Mouse (Mus musculus) forebrain, embryonic 13.5 days (tissue): ENCODE data around the gene Itsn1. TPM values are rescaled to one million over a fixed set of nuclear protein-coding genes. Genes with fewer than 3 reads are reported as not detected.

ENCODE experiments used
- ATAC-seq: fragments of 200-750 bp; cut with Nextera tagmentation; 2 replicates; pipeline ENCODE4 v1.8.0; 2017
- H3K27ac ChIP-seq: fragments of 300-500 bp; sonication (generic); 2 replicates; pipeline ENCODE4 v1.5.1; 2015; ENCODE audit warnings: inconsistent platforms, mild to moderate bottlenecking, moderate library complexity
- H3K27me3 ChIP-seq: fragments of 300-500 bp; sonication (generic); 2 replicates; pipeline ENCODE4 v1.6.1; 2015; ENCODE audit warnings: mild to moderate bottlenecking, inconsistent platforms
- H3K36me3 ChIP-seq: fragments of 300-500 bp; sonication (generic); 2 replicates; pipeline ENCODE4 v1.6.1; 2015; ENCODE audit warnings: mild to moderate bottlenecking, inconsistent platforms; ENCODE audit not compliant: poor library complexity, severe bottlenecking
- H3K4me1 ChIP-seq: fragments of 300-500 bp; sonication (generic); 2 replicates; pipeline ENCODE4 v1.6.1; 2015; ENCODE audit warnings: inconsistent platforms
- H3K4me2 ChIP-seq: fragments of 300-500 bp; sonication (generic); 2 replicates; pipeline ENCODE4 v1.6.1; 2015; ENCODE audit warnings: inconsistent platforms, mild to moderate bottlenecking, moderate library complexity
- H3K4me3 ChIP-seq: fragments of 300-500 bp; sonication (generic); 2 replicates; pipeline ENCODE4 v1.5.1; 2015; ENCODE audit warnings: mild to moderate bottlenecking, inconsistent platforms
- H3K9ac ChIP-seq: fragments of 300-500 bp; sonication (generic); 2 replicates; pipeline ENCODE4 v1.6.1; 2015; ENCODE audit warnings: mild to moderate bottlenecking, inconsistent platforms
- H3K9me3 ChIP-seq: fragments of 300-500 bp; sonication (generic); replicated peaks from 2 replicates; pipeline ENCODE4 v1.6.1; 2016; ENCODE audit warnings: inconsistent platforms
- WGBS: fragments of 180-500 bp; shearing (Covaris S2); methylation state at CpG from one replicate; pipeline ENCODE4 v1.1.7; 2015; 5-methylcytosine and 5-hydroxymethylcytosine counted together
- polyA plus RNA-seq: library from polyadenylated mRNA; unstranded; fragments of >200 nt; fragmentation: Nextera tagmentation; extraction: Ambion mirVana; gene quantifications from 2 replicates; pipeline ENCODE4 v1.2.1, GENCODE M21; 2015

The Itsn1 gene
- polyA plus RNA-seq, 1 experiment from 2014 or later = 53.3 TPM

DNA sequence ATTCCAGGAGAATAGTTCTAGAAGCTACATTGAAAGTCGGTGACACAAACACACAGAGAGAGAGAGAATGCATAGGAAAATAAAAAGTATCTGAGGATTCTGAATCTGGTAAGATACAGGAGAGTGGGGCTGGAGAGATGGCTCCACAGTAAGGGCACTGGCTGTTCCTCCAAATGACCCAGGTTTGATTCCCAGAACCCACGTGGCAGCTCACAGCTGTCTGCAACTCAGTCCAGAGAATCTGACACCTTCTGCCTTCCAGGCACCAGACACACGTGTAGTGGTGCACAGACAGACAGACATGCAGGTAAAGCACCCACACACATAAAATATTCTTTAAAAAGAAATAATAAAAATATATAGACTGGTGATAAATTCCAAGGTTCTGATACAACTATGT, 144.6 kb downstream of the Itsn1 start:
- 86% methylated on average over 3 of the region's 3 CpGs for WGBS
- H3K4me3 ChIP-seq = no peak overlapping the region

DNA sequence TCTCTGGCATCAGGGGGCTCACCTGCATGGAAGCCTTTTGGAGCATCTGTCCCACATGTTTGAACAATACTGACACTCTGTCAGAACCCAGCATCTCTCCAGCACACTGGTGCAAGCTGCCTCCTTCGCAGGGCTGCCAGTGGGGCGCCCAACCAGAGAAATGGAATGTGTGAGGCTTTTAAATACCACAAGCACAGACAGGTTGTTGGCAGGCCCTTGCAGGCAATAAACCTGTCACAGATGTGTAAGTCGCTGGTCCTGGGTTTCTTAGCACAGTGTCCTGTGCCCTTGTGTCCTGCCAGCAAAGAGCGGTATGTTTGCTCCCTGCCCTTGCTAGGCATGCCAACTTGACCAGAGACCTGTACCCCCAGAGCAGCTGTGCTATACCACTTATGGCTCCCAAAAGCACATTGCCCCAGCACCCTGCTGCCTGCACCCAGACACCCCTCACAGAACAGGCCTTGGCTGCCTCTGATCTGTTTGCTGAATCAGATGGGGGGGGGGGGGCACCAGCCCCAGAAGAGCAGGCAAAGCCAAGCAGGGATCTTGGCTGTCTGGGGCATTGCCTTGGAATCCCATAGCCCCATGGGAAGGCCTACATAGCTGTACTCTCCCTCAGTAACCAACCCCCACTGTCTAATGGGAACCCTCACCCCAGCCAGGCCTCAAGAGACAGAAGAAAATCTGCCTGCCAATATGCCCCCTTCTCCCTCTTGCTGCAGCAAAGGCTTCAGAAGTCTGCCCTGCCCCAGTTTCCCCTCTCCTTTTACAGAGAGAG, 146.7 kb downstream of the Itsn1 start:
- WGBS = 77% methylated on average over 4 of the region's 4 CpGs
- H3K27ac ChIP-seq = peak overlapping the region; percentile 49
- H3K4me1 ChIP-seq = no peaks in the 10 kb centered on the region
- peaks cover 33% of the 10 kb centered on the region for H3K36me3 ChIP-seq
- no peak overlapping the region for H3K4me3 ChIP-seq
- no peak for ATAC-seq
- no peak overlapping the region for H3K4me2 ChIP-seq
- no peaks in the 10 kb centered on the region for H3K9me3 ChIP-seq
- no peaks in the 10 kb centered on the region for H3K27me3 ChIP-seq
- H3K9ac ChIP-seq = no peak overlapping the region

More for the DNA sequence above, 144.6 kb downstream of the Itsn1 start:
- no peaks in the 10 kb centered on the region for H3K27me3 ChIP-seq
- no peak for ATAC-seq
- H3K4me1 ChIP-seq = no peaks in the 10 kb centered on the region
- peaks cover 42% of the 10 kb centered on the region for H3K36me3 ChIP-seq
- H3K9ac ChIP-seq = no peak overlapping the region
- no peak overlapping the region for H3K27ac ChIP-seq
- H3K9me3 ChIP-seq = no peaks in the 10 kb centered on the region
- no peak overlapping the region for H3K4me2 ChIP-seq

DNA sequence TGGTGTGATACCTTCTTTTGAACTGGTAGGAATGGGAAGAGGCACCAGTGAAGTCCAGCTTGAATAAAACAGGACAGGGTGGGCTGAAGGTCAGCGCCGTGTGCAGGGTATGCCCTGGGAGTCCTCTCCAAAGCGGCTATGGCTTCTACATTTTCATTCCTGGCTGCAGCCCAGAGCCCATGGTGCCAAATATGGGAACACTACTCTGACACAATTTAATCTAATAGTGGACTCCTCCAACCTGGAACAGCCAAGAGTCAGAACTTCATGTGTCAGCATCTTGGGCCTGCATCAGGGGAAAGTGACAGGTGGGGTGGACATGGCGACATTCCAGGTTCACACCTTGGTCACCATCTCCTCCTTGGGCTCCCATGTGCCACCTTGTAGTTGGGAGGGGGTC, 147.4 kb downstream of the Itsn1 start:
- Histone ChIP-seq H3K36me3 (peaks cover 33% of the 10 kb centered on the region), H3K4me1 (no peaks in the 10 kb centered on the region), H3K9ac (no peak overlapping the region), H3K27me3 (no peaks in the 10 kb centered on the region), H3K4me2 (no peak overlapping the region), H3K27ac (no peak overlapping the region), H3K4me3 (no peak overlapping the region), H3K9me3 (no peaks in the 10 kb centered on the region)
- no peak for ATAC-seq
- WGBS = 100% methylated on average over 4 of the region's 4 CpGs

DNA sequence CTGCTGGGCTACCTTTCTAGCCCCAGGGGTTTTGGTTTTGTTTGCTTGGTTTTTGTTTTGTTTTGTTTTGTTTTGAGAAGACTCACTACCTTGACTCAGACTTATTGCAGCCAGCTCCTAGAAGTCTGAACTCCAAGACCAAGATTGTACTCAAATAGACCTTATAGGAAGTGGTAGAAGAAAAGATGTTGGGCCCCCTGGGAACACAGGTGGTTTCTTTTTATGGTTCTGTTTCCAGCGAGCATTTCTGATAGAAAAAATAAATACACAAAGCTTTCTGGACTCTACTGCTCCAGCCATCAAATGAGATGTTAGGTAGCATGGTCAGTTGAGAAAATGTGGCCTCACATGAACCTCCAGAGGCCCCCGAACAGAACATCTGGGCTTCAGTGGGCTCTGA, 150.0 kb downstream of the Itsn1 start:
- no peaks in the 10 kb centered on the region for H3K27me3 ChIP-seq
- no peaks in the 10 kb centered on the region for H3K9me3 ChIP-seq
- H3K4me1 ChIP-seq = no peaks in the 10 kb centered on the region
- WGBS = 87% methylated on average over 2 of the region's 2 CpGs
- no peak overlapping the region for H3K4me2 ChIP-seq
- peaks cover 21% of the 10 kb centered on the region for H3K36me3 ChIP-seq
- H3K9ac ChIP-seq = no peak overlapping the region
- ATAC-seq = no peak
- no peak overlapping the region for H3K4me3 ChIP-seq
- no peak overlapping the region for H3K27ac ChIP-seq

DNA sequence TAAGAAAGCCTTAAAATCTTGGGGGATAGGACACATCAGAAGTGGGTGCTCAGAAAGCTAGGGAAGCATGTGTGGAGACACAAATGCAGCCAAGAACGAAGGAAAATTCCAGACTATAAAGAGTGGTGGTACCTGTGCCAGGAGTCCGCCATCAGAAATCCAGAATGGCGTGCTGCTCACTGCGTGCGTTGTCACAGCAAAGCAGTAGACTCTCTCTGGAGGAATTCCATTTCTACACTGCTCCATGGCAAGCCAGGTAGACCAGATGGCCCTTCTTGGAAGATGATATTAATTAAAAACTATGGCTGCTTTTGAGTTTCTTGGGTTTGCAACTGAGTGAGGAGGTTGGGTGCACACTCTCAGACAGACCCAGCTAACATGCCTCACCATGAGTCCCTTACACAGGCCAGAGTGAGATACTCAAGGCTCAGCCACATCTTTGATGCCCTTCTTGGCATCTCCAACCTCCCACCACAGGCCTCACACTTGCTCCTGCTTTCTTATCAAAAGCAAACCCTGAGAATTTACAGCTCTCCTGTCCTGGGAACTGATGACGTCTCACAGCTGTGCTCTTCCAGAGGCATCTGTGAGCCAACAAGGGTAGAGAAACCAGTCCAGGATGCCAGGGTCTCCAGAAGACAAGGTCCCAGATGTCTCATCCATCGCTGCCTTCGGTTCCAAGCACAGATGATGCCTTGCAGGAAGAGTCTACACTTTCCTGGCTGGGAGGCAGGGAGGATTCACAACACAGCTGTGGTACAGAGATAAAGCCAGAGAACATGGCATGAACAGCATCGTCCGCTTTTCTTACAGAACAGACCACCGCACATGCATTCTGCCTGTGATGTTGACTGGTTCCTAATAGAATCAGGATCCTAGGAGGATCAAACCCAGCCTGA, 152.0 kb downstream of the Itsn1 start:
- 92% methylated on average over 11 of the region's 11 CpGs for WGBS
- no peak; the same call in 1 of the 2 replicates for ATAC-seq

DNA sequence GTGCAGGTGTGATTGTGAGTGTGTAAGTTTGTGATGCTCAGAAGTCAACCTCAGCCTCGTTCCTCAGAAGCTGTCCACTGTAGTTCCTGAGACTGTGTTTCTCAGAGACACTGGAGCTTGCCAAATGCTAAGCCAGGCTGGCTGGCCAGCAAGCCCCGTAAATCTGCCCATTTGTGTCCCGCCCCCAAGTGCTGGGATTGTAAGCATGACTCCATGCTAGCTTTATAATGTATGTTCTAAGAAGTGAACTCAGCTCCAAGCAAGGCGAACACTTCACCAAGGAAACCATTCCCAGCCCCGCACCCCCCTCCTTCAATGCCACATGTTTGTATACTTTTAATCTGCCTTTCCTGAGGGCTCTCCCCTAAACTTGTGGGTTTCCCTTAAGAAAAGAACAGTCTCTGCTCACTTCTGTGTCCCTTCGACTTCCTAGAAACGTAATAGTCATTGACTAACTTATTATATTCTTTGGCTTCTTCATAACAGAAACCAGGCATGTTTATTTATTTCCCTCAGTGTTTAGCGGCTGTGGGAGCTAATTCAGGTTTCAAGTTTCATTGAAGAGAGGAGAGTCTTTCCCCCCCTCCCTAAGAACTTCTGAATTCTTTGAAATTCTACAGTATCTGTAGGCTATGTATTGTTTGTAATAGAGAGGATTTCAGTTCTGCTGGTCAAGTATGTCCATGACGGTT, 153.2 kb downstream of the Itsn1 start:
- Histone ChIP-seq H3K27me3 (no peaks in the 10 kb centered on the region), H3K27ac (no peak overlapping the region), H3K4me2 (no peak overlapping the region), H3K4me3 (no peak overlapping the region), H3K4me1 (peaks cover 8% of the 10 kb centered on the region), H3K9ac (no peak overlapping the region), H3K9me3 (no peaks in the 10 kb centered on the region), H3K36me3 (peaks cover 21% of the 10 kb centered on the region)
- no peak for ATAC-seq
- 87% methylated on average over 9 of the region's 9 CpGs for WGBS

More for the DNA sequence above, 152.0 kb downstream of the Itsn1 start:
- Histone ChIP-seq H3K36me3 (peaks cover 21% of the 10 kb centered on the region), H3K9me3 (no peaks in the 10 kb centered on the region), H3K4me1 (peaks cover 8% of the 10 kb centered on the region), H3K4me3 (no peak overlapping the region), H3K27me3 (no peaks in the 10 kb centered on the region), H3K9ac (no peak overlapping the region), H3K27ac (no peak overlapping the region), H3K4me2 (no peak overlapping the region)

DNA sequence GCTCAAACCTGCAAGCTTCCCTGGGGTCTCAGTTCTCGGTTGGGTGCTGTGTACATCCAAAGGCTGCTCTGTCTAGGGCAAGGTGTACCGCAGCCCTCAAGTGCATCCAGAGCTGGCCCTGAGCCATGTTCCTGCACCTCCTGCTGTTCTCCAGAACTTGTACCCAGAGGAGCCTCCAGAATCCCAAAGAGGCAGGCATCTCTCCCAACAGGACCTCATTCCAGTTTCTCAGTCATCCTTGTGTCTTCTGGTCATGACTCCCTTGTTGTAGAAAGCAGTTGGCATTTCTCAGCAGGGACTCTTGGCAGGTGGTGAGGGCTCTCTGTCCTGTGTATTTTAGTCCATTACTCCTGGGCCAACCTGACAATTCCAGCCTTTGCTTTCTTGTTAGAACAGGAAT, 154.6 kb downstream of the Itsn1 start:
- 98% methylated on average over 2 of the region's 2 CpGs for WGBS
- H3K27ac ChIP-seq = no peak overlapping the region
- no peak overlapping the region for H3K9ac ChIP-seq
- no peak overlapping the region for H3K4me2 ChIP-seq
- no peak for ATAC-seq
- no peaks in the 10 kb centered on the region for H3K9me3 ChIP-seq
- no peaks in the 10 kb centered on the region for H3K27me3 ChIP-seq
- H3K4me3 ChIP-seq = no peak overlapping the region
- H3K4me1 ChIP-seq = peaks cover 8% of the 10 kb centered on the region
- peaks cover 21% of the 10 kb centered on the region for H3K36me3 ChIP-seq

DNA sequence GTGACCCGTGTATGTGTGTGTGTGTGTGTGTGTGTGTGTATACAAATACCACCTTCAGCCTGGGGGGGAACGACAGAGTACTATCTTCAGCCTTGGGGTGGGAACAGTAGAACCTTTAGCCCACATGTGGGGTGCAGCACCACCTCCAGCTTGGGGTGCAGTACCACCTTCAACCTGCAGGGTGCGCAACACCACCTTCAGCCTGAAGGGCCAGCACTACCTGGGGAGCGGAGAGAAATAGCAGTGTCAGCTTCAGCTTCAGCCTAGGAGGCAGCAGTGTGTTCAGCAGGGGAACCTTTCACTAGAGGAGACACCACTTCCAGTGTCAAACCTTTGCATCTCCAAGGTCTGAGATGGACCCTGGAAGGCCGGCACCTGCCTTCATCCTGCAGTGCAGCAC, 155.1 kb downstream of the Itsn1 start:
- peaks cover 8% of the 10 kb centered on the region for H3K4me1 ChIP-seq
- H3K9me3 ChIP-seq = no peaks in the 10 kb centered on the region
- no peak overlapping the region for H3K4me3 ChIP-seq
- WGBS = 60% methylated on average over 5 of the region's 5 CpGs
- H3K27ac ChIP-seq = no peak overlapping the region
- ATAC-seq = no peak
- no peak overlapping the region for H3K4me2 ChIP-seq
- H3K9ac ChIP-seq = no peak overlapping the region
- no peaks in the 10 kb centered on the region for H3K27me3 ChIP-seq
- peaks cover 21% of the 10 kb centered on the region for H3K36me3 ChIP-seq

DNA sequence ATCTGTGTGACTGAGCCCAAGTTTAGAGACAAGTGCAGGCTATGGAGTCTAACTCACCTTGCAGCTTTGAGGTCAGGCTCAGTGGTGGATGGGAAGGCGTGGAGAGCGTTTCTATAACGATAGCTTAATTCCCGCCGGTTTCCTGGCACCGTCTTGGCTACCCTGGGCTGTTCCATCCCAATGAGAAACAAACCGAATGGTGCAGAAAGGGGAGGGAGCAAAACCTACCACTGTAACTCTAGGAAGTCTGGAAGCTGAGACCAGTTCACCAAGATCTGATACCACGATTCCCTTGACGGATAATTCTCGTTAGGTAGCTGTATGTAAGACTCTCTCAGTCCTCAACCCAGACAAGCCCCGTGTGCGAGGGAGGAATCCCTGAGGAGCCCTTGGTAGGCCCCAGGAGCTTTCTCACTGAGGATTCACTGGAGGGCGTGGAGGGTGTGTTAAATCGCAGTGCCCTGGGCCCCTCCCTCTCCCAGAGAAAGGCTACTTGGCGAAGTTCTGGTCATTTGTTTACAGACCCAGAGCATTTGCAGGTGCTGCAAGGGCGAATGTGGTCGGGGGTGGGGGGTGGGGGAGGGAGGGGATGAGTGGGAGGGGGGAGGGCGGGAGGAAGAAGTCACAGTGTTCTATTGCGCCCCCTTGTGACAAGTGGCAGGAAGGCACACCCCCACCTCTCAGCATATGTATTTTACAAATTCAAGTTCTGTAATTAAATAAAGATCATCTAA, 156.5 kb downstream of the Itsn1 start:
- Histone ChIP-seq H3K27me3 (no peaks in the 10 kb centered on the region), H3K9me3 (no peaks in the 10 kb centered on the region), H3K9ac (no peak overlapping the region), H3K27ac (peak overlapping the region; percentile 48; the same call in 1 of the 2 replicates), H3K4me2 (peak overlapping the region; percentile 36), H3K4me1 (peaks cover 12% of the 10 kb centered on the region), H3K36me3 (peaks cover 12% of the 10 kb centered on the region), H3K4me3 (no peak overlapping the region; the same call in 1 of the 2 replicates)
- 8% methylated on average over 16 of the region's 19 CpGs for WGBS
- peak; percentile 30; the same call in 1 of the 2 replicates for ATAC-seq

DNA sequence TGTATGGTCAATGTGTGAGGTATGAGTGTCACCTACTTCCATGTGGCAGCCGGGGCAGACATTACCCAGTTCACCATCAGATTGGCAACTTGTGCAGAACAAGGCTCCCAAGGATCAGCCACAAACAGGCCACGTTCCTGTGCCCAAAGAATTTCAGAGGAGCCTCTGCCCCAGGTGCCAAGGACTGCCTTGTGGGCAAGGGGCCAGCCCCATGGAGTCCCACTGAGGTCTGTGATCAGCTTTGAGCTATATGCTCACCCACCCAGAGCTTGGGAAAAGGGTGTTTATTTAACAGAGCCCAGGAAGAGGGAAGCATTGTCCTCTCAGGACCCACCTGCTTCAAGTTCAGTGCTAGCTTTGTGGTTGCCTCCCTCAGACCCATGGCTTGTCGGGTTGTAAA, 159.3 kb downstream of the Itsn1 start:
- Histone ChIP-seq H3K36me3 (no peaks in the 10 kb centered on the region), H3K4me3 (no peak overlapping the region), H3K4me1 (peaks cover 12% of the 10 kb centered on the region), H3K27me3 (no peaks in the 10 kb centered on the region), H3K4me2 (no peak overlapping the region), H3K9ac (no peak overlapping the region), H3K9me3 (no peaks in the 10 kb centered on the region), H3K27ac (no peak overlapping the region)
- WGBS = 81% methylated on average over 3 of the region's 3 CpGs
- no peak for ATAC-seq

DNA sequence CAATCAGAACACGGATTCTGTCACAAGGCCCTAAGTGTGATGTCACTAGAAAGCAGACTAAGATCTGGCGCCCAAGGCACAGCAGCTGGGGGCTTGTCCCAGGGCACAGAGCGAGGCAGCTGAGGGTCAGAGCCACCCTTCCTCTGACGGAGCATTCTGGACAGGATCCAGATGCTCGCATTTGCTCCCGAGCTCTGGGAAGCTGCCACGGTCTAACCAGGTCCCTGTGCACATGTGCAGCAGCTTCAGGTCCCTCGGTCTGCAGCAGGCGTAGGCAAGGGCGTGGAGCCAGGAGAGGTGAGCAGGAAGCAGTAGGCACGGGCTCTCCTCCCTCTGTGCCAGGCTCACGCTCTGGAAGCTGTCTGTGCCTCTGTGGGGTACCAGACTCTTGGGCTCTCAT, 160.8 kb downstream of the Itsn1 start:
- Histone ChIP-seq H3K27me3 (no peaks in the 10 kb centered on the region), H3K4me2 (no peak overlapping the region), H3K9ac (no peak overlapping the region), H3K9me3 (no peaks in the 10 kb centered on the region), H3K36me3 (peaks cover 3% of the 10 kb centered on the region; the same call in 1 of the 2 replicates), H3K4me3 (no peak overlapping the region), H3K27ac (peak overlapping the region; percentile 19; the same call in 1 of the 2 replicates), H3K4me1 (peaks cover 12% of the 10 kb centered on the region)
- no peak for ATAC-seq
- 64% methylated on average over 12 of the region's 12 CpGs for WGBS
